Mouse (Mus musculus): ENCODE results near the gene Rorb. TPM values are rescaled to one million over a fixed set of nuclear protein-coding genes. Genes with fewer than 3 reads are reported as not detected.

Rorb gene
- polyA plus RNA-seq, 1 experiment, result 0.10 TPM

GRCm38 (mm10) chr19:19104581-19104980 is 6.4 kb downstream of the Rorb start:
- Histone ChIP-seq H3K27me3 (ENCODE audit: control insufficient read depth, insufficient read depth, insufficient read length) (no peaks in the 10 kb centered on the region), H3K79me2 (ENCODE audit: control insufficient read depth, insufficient read depth) (no peaks in the 10 kb centered on the region), H3K4me3 (no peak overlapping the region)

GRCm38 (mm10) chr19:19097149-19097548 is 13.8 kb downstream of the Rorb start:
- TF ChIP-seq TCF3 (IDR thresholded peaks at IDR 0.05; ENCODE audit: insufficient read length, low read depth) (no peak), MAX (IDR thresholded peaks at IDR 0.05; ENCODE audit: low read depth) (no peak), POLR2A (IDR thresholded peaks at IDR 0.05; ENCODE audit: insufficient read length, low read depth) (no peak), SRF (IDR thresholded peaks at IDR 0.05; ENCODE audit: control insufficient read depth, insufficient read length, low read depth) (no peak), USF1 (IDR thresholded peaks at IDR 0.05; ENCODE audit: low read depth) (no peak), TCF12 (IDR thresholded peaks at IDR 0.05; ENCODE audit: insufficient read depth, poor library complexity, severe bottlenecking) (no peak), MYOD1 (IDR thresholded peaks at IDR 0.05; ENCODE audit: control insufficient read depth in 1 of 3, insufficient read length in 2 of 3, low read depth in 2 of 3) (no peak), POLR2AphosphoS2 (IDR thresholded peaks at IDR 0.05; ENCODE audit: insufficient read length, low read depth) (no peak), REST (IDR thresholded peaks at IDR 0.05; ENCODE audit: insufficient read depth, insufficient read length) (no peak), CEBPB (IDR thresholded peaks at IDR 0.05; ENCODE audit: insufficient read depth, poor library complexity, severe bottlenecking) (no peak), E2F4 (IDR thresholded peaks at IDR 0.05; ENCODE audit: insufficient read depth) (no peak), MYOG (IDR thresholded peaks at IDR 0.05; ENCODE audit: control insufficient read depth in 1 of 3, insufficient read depth in 1 of 3, insufficient read length in 2 of 3, low read depth in 2 of 3) (no peak)
- Histone ChIP-seq H3K79me2 (ENCODE audit: control insufficient read depth, insufficient read depth) (no peaks in the 10 kb centered on the region), H3ac (ENCODE audit: control insufficient read depth, insufficient read length) (no peak overlapping the region), H3K36me3 (ENCODE audit: control insufficient read depth, insufficient read depth) (no peaks in the 10 kb centered on the region), H3K27me3 (ENCODE audit: control insufficient read depth, insufficient read depth, insufficient read length) (no peaks in the 10 kb centered on the region), H3K4me3 (no peak overlapping the region), H3K4me2 (ENCODE audit: low read depth) (no peak overlapping the region)

More at GRCm38 (mm10) chr19:19104581-19104980, 6.4 kb downstream of the Rorb start:
- no peak overlapping the region for H3ac ChIP-seq (ENCODE audit: control insufficient read depth, insufficient read length)
- H3K4me2 ChIP-seq (ENCODE audit: low read depth), result no peak overlapping the region
- H3K36me3 ChIP-seq (ENCODE audit: control insufficient read depth, insufficient read depth), result no peaks in the 10 kb centered on the region
- TF ChIP-seq E2F4 (IDR thresholded peaks at IDR 0.05; ENCODE audit: insufficient read depth) (no peak), POLR2A (IDR thresholded peaks at IDR 0.05; ENCODE audit: insufficient read length, low read depth) (no peak)

DNA sequence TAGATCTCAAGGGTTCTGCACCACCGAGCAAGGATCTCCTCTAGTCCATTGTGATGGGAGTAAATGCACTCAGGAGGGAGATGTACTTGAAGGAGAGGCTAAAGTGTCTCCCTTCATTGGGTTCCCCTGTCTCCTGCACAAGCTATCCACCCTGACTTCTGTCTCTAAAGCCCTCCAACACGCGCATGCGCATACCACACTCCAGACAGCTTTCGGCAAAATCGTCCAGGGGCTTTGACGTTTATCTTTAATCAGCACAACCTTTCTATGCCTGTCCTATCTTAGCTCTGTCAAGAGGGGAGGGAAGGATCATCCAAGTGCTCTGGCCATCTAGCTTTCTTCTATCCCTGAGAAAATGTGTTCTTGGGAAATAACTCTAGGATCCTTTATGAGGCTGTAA is 21.6 kb downstream of the Rorb start:
- no peak overlapping the region for H3ac ChIP-seq (ENCODE audit: control insufficient read depth, insufficient read length)
- H3K27me3 ChIP-seq (ENCODE audit: control insufficient read depth, insufficient read depth, insufficient read length), result no peaks in the 10 kb centered on the region
- H3K4me2 ChIP-seq (ENCODE audit: low read depth), result no peak overlapping the region
- no peaks in the 10 kb centered on the region for H3K36me3 ChIP-seq (ENCODE audit: control insufficient read depth, insufficient read depth)
- TF ChIP-seq SRF (IDR thresholded peaks at IDR 0.05; ENCODE audit: control insufficient read depth, insufficient read length, low read depth), result no peak
- no peak for TF ChIP-seq E2F4 (IDR thresholded peaks at IDR 0.05; ENCODE audit: insufficient read depth)
- TF ChIP-seq POLR2AphosphoS2 (IDR thresholded peaks at IDR 0.05; ENCODE audit: insufficient read length, low read depth), result no peak
- no peak for TF ChIP-seq MYOD1 (IDR thresholded peaks at IDR 0.05; ENCODE audit: control insufficient read depth in 1 of 3, insufficient read length in 2 of 3, low read depth in 2 of 3)
- TF ChIP-seq POLR2A (IDR thresholded peaks at IDR 0.05; ENCODE audit: insufficient read length, low read depth), result no peak
- TF ChIP-seq MYOG (IDR thresholded peaks at IDR 0.05; ENCODE audit: control insufficient read depth in 1 of 3, insufficient read depth in 1 of 3, insufficient read length in 2 of 3, low read depth in 2 of 3), result no peak
- no peak for TF ChIP-seq REST (IDR thresholded peaks at IDR 0.05; ENCODE audit: insufficient read depth, insufficient read length)
- no peak for TF ChIP-seq TCF12 (IDR thresholded peaks at IDR 0.05; ENCODE audit: insufficient read depth, poor library complexity, severe bottlenecking)
- TF ChIP-seq CEBPB (IDR thresholded peaks at IDR 0.05; ENCODE audit: insufficient read depth, poor library complexity, severe bottlenecking), result no peak
- TF ChIP-seq USF1 (IDR thresholded peaks at IDR 0.05; ENCODE audit: low read depth), result no peak
- no peaks in the 10 kb centered on the region for H3K79me2 ChIP-seq (ENCODE audit: control insufficient read depth, insufficient read depth)
- no peak overlapping the region for H3K4me3 ChIP-seq

- no peaks in the 10 kb centered on the region for H3K27me3 ChIP-seq (ENCODE audit: control insufficient read depth, insufficient read depth, insufficient read length)
- no peak overlapping the region for H3K4me2 ChIP-seq (ENCODE audit: low read depth)
- H3K4me3 ChIP-seq, result no peak overlapping the region
- TF ChIP-seq MAX (IDR thresholded peaks at IDR 0.05; ENCODE audit: low read depth) (no peak), CEBPB (IDR thresholded peaks at IDR 0.05; ENCODE audit: insufficient read depth, poor library complexity, severe bottlenecking) (no peak), TCF3 (IDR thresholded peaks at IDR 0.05; ENCODE audit: insufficient read length, low read depth) (no peak), MYOG (IDR thresholded peaks at IDR 0.05; ENCODE audit: control insufficient read depth in 1 of 3, insufficient read depth in 1 of 3, insufficient read length in 2 of 3, low read depth in 2 of 3) (no peak), USF1 (IDR thresholded peaks at IDR 0.05; ENCODE audit: low read depth) (no peak), POLR2A (IDR thresholded peaks at IDR 0.05; ENCODE audit: insufficient read length, low read depth) (no peak), POLR2AphosphoS2 (IDR thresholded peaks at IDR 0.05; ENCODE audit: insufficient read length, low read depth) (no peak), REST (IDR thresholded peaks at IDR 0.05; ENCODE audit: insufficient read depth, insufficient read length) (no peak), SRF (IDR thresholded peaks at IDR 0.05; ENCODE audit: control insufficient read depth, insufficient read length, low read depth) (no peak), TCF12 (IDR thresholded peaks at IDR 0.05; ENCODE audit: insufficient read depth, poor library complexity, severe bottlenecking) (no peak), MYOD1 (IDR thresholded peaks at IDR 0.05; ENCODE audit: control insufficient read depth in 1 of 3, insufficient read length in 2 of 3, low read depth in 2 of 3) (no peak), E2F4 (IDR thresholded peaks at IDR 0.05; ENCODE audit: insufficient read depth) (no peak)
- H3K79me2 ChIP-seq (ENCODE audit: control insufficient read depth, insufficient read depth), result no peaks in the 10 kb centered on the region
- no peaks in the 10 kb centered on the region for H3K36me3 ChIP-seq (ENCODE audit: control insufficient read depth, insufficient read depth)
- H3ac ChIP-seq (ENCODE audit: control insufficient read depth, insufficient read length), result no peak overlapping the region
Observed at GRCm38 (mm10) chr19:19077880-19078279, 33.1 kb downstream of the Rorb start.

GRCm38 (mm10) chr19:19074756-19075155 is 36.2 kb downstream of the Rorb start:
- Histone ChIP-seq H3ac (ENCODE audit: control insufficient read depth, insufficient read length) (no peak overlapping the region), H3K4me3 (no peak overlapping the region), H3K27me3 (ENCODE audit: control insufficient read depth, insufficient read depth, insufficient read length) (no peaks in the 10 kb centered on the region), H3K36me3 (ENCODE audit: control insufficient read depth, insufficient read depth) (no peaks in the 10 kb centered on the region), H3K79me2 (ENCODE audit: control insufficient read depth, insufficient read depth) (no peaks in the 10 kb centered on the region), H3K4me2 (ENCODE audit: low read depth) (no peak overlapping the region)
- no peak for TF ChIP-seq CEBPB (IDR thresholded peaks at IDR 0.05; ENCODE audit: insufficient read depth, poor library complexity, severe bottlenecking)
- TF ChIP-seq MAX (IDR thresholded peaks at IDR 0.05; ENCODE audit: low read depth), result no peak
- no peak for TF ChIP-seq MYOD1 (IDR thresholded peaks at IDR 0.05; ENCODE audit: control insufficient read depth in 1 of 3, insufficient read length in 2 of 3, low read depth in 2 of 3)
- no peak for TF ChIP-seq SRF (IDR thresholded peaks at IDR 0.05; ENCODE audit: control insufficient read depth, insufficient read length, low read depth)
- no peak for TF ChIP-seq POLR2A (IDR thresholded peaks at IDR 0.05; ENCODE audit: insufficient read length, low read depth)
- no peak for TF ChIP-seq E2F4 (IDR thresholded peaks at IDR 0.05; ENCODE audit: insufficient read depth)
- TF ChIP-seq TCF3 (IDR thresholded peaks at IDR 0.05; ENCODE audit: insufficient read length, low read depth), result no peak
- TF ChIP-seq TCF12 (IDR thresholded peaks at IDR 0.05; ENCODE audit: insufficient read depth, poor library complexity, severe bottlenecking), result no peak
- no peak for TF ChIP-seq POLR2AphosphoS2 (IDR thresholded peaks at IDR 0.05; ENCODE audit: insufficient read length, low read depth)
- TF ChIP-seq REST (IDR thresholded peaks at IDR 0.05; ENCODE audit: insufficient read depth, insufficient read length), result no peak
- TF ChIP-seq USF1 (IDR thresholded peaks at IDR 0.05; ENCODE audit: low read depth), result no peak
- no peak for TF ChIP-seq MYOG (IDR thresholded peaks at IDR 0.05; ENCODE audit: control insufficient read depth in 1 of 3, insufficient read depth in 1 of 3, insufficient read length in 2 of 3, low read depth in 2 of 3)

All from myocyte (in vitro differentiated cells).